Mouse (Mus musculus): ENCODE measurements around the gene Thap2. TPM values are rescaled to one million over a fixed set of nuclear protein-coding genes. Genes with fewer than 3 reads are reported as not detected.

The Thap2 gene
- polyA plus RNA-seq, 1 experiment from 2014 or later: 29.7 TPM

DNA sequence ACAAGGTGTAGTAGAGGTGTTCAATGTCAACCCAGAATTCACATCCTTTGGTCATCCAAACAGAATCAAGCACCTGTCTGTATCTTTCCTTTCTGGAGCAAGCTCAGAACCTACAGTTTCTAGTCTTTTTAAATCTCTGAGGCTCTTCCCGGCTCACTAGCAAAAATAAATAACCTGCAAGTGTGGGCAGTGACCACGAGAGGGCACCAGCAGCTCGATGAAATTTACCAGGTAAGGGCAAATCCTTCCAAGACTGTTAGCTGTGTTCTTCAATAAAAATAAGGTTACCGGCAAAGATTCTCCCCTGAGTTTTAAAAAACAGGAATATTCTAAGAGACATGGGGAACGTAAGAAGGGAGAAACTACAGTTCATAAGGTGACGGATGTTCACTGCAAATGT is 60.9 kb downstream of the Thap2 start:
- Histone ChIP-seq H3K27ac (no peak overlapping the region), H3K9me3 (no peaks in the 10 kb centered on the region), H3K27me3 (no peaks in the 10 kb centered on the region), H3K9ac (no peak overlapping the region), H3K4me2 (replicated peaks) (no peak overlapping the region), H3K4me1 (no peaks in the 10 kb centered on the region; the same call in 1 of the 2 replicates), H3K4me3 (no peak overlapping the region), H3K36me3 (no peaks in the 10 kb centered on the region)
- 10% methylated on average over 6 of the region's 6 CpGs for WGBS
- ATAC-seq (ENCODE audit: low FRiP score, low read depth): peak; percentile 22; the same call in 1 of the 2 replicates

DNA sequence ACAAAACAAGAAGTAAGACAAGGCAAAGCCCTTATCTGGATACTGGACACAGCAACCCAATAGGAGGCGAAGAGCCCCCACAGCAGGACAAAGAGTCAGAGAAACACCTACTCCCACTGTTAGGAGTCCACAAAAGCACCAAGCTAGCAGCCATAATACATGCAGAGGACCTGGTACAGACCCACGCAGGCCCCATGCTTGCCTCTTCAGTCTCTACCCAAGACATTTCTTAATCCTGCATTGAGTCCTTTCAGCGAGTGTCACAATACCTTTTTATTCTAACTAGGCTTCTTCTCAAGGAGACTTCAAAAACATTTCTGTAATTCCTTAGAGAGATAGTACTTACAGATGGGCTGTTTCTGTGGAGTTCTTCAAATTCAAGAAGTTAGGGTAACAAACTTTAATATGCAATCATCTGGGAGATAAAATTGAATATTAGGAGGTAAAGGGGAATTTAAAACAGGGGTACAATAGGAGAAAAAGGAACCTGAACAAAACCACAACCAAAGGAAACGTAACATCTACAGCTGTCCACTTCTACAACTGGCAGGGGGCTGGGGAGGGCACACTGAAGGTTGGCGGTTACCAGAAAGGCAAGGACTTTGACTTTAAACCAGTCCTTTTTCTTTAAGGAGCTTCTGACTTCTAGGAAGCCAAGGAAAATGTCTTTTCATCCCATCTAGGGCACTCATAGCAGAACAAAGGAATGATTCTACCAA is 62.8 kb downstream of the Thap2 start:
- H3K27ac ChIP-seq: no peak overlapping the region
- H3K27me3 ChIP-seq: no peaks in the 10 kb centered on the region
- H3K9me3 ChIP-seq: no peaks in the 10 kb centered on the region
- H3K4me3 ChIP-seq: no peak overlapping the region
- no peaks in the 10 kb centered on the region for H3K36me3 ChIP-seq
- H3K4me1 ChIP-seq: peaks cover under 1% of the 10 kb centered on the region; the same call in 1 of the 2 replicates
- H3K9ac ChIP-seq: no peak overlapping the region
- WGBS: 81% methylated on average over 5 of the region's 5 CpGs
- no peak overlapping the region for H3K4me2 ChIP-seq (replicated peaks)
- ATAC-seq (ENCODE audit: low FRiP score, low read depth): no peak

Other genes with a start within 250 kb of the Thap2 start
- gene Tph2, start 199.4 kb downstream of the Thap2 start, polyA plus RNA-seq (2015; fragmentation: Nextera tagmentation; extraction: Ambion mirVana): 0.06 TPM in 1 of 2 replicates, not detected in the other
- 54.4 and 62.3 TPM in 2 replicates for gene Tbc1d15, start 133.0 kb downstream of the Thap2 start, polyA plus RNA-seq (2015; fragmentation: Nextera tagmentation; extraction: Ambion mirVana)
- 4.2 and 4.8 TPM in 2 replicates for gene Rab21, start 68.8 kb downstream of the Thap2 start, polyA plus RNA-seq (2015; fragmentation: Nextera tagmentation; extraction: Ambion mirVana)
- 25.3 and 27.7 TPM in 2 replicates for gene Tmem19, start 21.9 kb downstream of the Thap2 start, polyA plus RNA-seq (2015; fragmentation: Nextera tagmentation; extraction: Ambion mirVana)
- 22.2 and 22.6 TPM in 2 replicates for gene Zfc3h1, start 516 bp upstream of the Thap2 start, polyA plus RNA-seq (2015; fragmentation: Nextera tagmentation; extraction: Ambion mirVana)
- 0.32 TPM in 1 of 2 replicates, not detected in the other for gene A930009A15Rik, start 185.5 kb upstream of the Thap2 start, polyA plus RNA-seq (2015; fragmentation: Nextera tagmentation; extraction: Ambion mirVana)
- gene Lgr5, start 203.3 kb upstream of the Thap2 start, polyA plus RNA-seq (2015; fragmentation: Nextera tagmentation; extraction: Ambion mirVana): 9.1 and 10.1 TPM in 2 replicates